Mouse (Mus musculus) activated CD4-positive, CD25-positive, alpha-beta regulatory T cell, adult 4 months (primary cell): ENCODE results near the gene Slc4a1ap. TPM values are rescaled to one million over a fixed set of nuclear protein-coding genes. Genes with fewer than 3 reads are reported as not detected.

Experiments
- polyA plus RNA-seq, 2 experiments: library from polyadenylated mRNA; unstranded; fragments of 100-300 nt; shearing (Covaris generic); gene quantifications; one replicate each; pipeline ENCODE4 v1.2.1; 2017

Slc4a1ap gene
- polyA plus RNA-seq, 2 experiments from 2014 or later: 25.9 to 26.9 TPM

Other genes starting within 250 kb of the Slc4a1ap start
- gene Ift172, start 235.9 kb upstream of the Slc4a1ap start, polyA plus RNA-seq: 1 to 10 TPM; 2.6 to 7.2 TPM
- not detected for gene Fndc4, start 230.9 kb upstream of the Slc4a1ap start, polyA plus RNA-seq
- gene Gckr, start 229.6 kb upstream of the Slc4a1ap start, polyA plus RNA-seq: not detected
- 10 to 100 TPM; 25.5 to 33.0 TPM for gene Zfp512, start 74.6 kb upstream of the Slc4a1ap start, polyA plus RNA-seq
- gene 4930548H24Rik, start 41.3 kb upstream of the Slc4a1ap start, polyA plus RNA-seq: under 1 TPM in 1 of 2 experiments, not detected in 1; 0.26 TPM
- gene Gpn1, start 32.3 kb upstream of the Slc4a1ap start, polyA plus RNA-seq: 10 to 100 TPM; 38.6 to 47.4 TPM
- gene Supt7l, start 812 bp downstream of the Slc4a1ap start, polyA plus RNA-seq: 10 to 100 TPM; 20.1 to 23.5 TPM
- 100 to 1,000 TPM; 343 to 421 TPM for gene Mrpl33, start 69.9 kb downstream of the Slc4a1ap start, polyA plus RNA-seq
- gene Rbks, start 170.6 kb downstream of the Slc4a1ap start, polyA plus RNA-seq: 10 to 100 TPM; 16.9 to 18.2 TPM
- gene Babam2, start 170.7 kb downstream of the Slc4a1ap start, polyA plus RNA-seq: 10 to 100 TPM; 92.9 to 93.6 TPM